Mouse (Mus musculus) thymus, adult 2 months (tissue): ENCODE measurements around the gene Aatf.

Experiments
- CTCF ChIP-seq: fragments of 200-500 bp; IDR thresholded peaks from 2 replicates; pipeline ENCODE4 v1.5.1; 2012; ENCODE audit warnings: mild to moderate bottlenecking, control low read depth, low read length, moderate library complexity, borderline replicate concordance; ENCODE audit not compliant: control insufficient read depth, poor library complexity, insufficient read depth; ENCODE audit errors: extremely low read depth
- POLR2A ChIP-seq: fragments of 200-500 bp; IDR thresholded peaks from 2 replicates; pipeline ENCODE4 v1.6.1; 2012; ENCODE audit warnings: mild to moderate bottlenecking, low read length, control low read depth, moderate library complexity; ENCODE audit not compliant: control insufficient read depth, poor library complexity, insufficient read depth; ENCODE audit errors: extremely low read depth

DNA sequence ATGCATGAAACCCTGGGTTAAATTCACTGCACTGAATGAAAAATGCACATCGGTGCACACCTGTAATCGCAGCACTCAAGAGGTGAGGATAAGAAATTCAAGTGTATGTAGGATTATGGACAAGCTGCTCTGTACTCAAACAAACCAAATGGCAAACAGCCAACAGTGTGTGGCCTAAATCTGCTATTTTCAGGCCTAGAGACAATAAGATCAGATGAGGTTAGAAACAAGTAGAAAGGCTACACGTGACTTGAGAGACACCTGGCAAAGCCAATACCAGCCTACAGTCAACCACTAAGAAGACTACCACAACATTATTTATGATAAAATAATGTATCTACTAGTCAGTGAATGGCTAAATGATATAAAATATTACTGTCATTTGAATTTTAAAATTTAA is 72.9 kb downstream of the Aatf start:
- TF ChIP-seq POLR2A (no peak), CTCF (no peak)
